Mouse (Mus musculus) urinary bladder, postnatal 10 days (tissue): ENCODE measurements around the gene Miox.

Experiments
- DNase-seq: peaks from one replicate; pipeline ENCODE4 v3.0.0; 2022; ENCODE audit warnings: low spot score

Gene Miox

DNA sequence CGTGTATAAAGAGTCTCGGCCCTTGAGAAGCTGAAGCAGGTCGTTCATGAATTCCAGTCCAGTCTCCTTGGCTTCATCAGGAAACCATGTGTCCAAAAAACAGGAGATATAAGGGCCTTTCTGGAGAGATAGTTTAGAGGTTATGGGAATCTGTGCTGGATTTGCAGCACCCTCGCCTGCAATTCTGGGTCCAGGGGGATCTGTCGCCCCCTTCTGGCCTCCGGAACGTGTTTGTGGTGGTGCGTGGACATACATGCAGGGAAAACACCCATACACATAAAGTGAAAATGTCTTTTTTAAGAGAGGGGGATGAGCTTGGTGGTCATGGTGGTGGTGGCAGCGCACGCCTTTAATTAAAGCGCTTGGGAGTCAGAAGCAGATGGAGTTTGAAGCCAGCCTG, 18.1 kb upstream of the Miox start:
- DNase-seq: no peak

DNA sequence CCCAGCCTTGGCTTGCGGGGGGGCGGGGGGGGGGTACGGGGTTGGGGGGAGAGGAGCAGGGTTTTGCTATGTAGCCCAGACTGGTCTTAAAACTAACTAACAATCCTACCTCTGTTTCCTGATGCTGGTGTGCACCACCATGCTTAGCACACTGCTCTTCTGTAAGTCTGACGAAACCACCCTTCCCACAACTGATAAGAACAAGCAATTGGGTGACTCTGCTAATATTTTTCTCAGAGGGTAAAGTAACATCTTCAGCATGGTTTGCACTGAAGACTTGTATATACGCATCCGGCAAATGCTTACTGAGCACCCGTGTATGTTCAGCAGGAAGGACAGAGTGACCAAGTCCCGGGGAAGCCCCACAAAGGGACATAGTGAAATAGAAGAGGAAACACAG, 12.9 kb upstream of the Miox start:
- DNase-seq: no peak

DNA sequence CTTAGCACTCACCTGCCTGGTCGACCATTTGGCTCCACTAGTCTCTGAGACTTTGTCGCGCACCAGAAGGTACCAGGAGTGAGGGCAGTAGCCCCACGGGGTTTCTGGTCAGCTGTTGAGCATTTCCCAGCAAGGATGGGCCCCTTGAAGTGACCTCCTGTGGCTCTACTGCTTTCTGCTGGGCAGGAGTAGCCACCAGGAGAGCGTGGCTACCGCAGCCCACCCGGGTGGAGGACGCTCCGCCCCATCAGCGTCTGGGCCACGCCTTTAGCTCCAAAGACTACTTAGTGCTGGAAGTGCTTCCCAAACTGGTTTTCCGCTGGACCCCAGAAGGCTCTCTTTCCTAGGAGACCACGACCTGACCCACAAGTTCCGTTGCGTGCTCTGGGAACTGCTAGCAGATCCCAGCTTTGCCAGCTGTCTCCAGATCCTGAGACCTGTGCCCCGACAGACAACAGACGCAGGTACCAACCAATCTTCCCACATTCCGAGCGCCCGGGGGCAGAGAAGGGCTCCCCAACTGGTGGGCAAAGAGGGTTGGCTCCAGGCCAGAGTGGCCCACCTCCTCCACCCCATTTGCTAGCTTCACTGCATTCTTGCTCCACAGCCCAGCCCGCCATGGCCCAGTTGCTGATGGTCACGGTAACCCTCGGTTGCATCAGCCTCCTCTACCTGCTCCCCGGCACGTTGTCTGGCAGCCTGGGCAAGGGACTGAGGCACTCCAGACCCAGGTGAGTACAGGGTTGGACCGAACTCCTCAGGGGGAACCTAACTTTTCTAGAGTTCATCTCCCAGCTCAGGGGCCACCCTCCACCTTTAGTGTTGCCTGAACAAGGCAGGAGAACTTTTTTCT, 11.3 kb upstream of the Miox start, which contains the start of gene Adm2:
TSS of gene Adm2 (plus strand) at position 51 of the 853 bp plus-strand sequence.
- no peak for DNase-seq

DNA sequence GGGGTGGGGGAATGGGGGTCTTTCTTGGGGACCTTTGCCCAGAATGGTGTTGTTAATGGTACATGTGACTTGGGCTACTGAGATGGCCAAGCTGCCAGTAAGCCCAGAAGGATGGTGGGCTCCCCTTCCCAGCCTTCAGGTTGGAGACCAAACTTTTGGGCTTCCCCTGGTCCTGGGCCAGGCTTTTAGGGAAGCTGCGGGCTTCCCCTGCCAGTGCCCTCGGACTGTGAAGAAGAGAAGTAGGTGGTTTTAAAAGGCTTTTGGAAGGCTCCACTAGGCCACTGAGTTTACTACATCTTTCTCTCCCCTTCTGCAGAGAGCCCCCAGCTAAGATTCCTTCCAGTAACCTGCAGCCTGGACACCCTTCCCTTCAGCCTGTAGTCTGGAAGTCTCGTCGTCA, 10.5 kb upstream of the Miox start:
- no peak for DNase-seq

DNA sequence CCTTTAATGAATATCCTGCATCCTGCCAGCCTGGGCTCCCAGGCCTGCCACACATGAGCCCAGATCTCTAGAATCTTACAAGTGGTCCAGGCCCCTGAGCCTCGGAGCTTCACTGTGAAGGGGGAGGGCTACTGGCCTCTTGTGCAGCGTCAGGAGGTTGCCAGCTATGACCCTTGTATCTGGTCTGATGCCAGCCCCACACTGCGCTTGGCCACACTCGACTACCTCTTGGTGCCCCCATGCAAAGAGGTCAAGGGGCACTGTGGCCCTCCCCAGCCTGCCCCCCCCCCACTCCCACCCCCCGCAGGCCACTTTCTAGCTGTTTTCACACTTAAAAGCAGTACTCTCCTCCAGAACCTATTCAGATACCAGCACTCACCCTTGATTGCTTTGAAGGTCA, 7.8 kb upstream of the Miox start:
- no peak for DNase-seq

DNA sequence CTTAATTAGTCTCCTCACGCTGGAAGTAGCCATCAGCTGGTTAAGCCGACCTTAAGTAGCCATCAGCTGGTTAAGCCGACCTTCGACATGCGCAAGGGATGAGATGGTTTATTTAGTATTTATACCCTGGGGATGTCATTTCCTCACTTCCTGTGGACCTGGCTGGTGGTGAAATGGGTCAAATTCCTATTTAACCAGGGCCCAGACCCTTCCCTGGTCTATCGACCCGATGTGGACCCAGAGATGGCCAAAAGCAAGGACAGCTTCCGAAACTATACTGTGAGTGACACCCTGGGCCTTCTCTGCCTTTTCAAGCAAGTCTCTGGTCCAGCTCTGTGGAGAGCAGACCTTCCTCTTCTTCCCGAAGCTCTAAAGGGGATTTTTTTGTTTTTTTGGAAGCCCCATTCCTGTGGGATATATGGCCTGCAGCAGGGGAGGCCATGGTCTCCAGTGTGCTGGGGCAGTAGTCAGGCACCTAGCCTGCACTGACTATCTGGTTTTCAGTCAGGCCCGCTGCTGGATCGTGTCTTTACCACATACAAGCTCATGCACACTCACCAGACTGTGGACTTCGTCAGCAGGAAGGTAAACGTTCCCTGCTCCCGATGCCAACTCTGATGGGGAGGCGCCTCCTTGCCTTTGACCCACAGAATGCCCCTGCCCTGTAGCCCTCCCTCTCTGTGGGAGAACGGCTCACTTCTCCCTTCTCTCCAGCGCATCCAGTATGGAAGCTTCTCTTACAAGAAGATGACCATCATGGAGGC, 758 bp downstream of the Miox start:
- no peak for DNase-seq

DNA sequence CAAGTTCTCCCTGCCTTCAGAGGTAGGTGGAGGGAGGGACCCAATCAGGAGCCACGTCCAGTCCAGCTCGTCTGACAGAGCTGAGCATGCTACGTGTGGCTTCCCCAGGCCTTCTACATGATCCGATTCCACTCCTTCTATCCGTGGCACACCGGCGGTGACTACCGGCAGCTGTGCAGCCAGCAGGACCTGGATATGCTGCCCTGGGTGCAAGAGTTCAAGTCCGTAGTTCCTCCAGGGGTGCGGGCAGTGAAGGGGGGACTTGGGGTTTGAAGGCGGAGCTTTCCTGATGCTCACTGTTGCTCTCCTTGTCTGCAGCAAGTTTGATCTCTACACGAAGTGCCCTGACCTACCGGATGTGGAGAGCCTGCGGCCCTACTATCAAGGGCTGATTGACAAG, 2.2 kb downstream of the Miox start:
- DNase-seq: no peak

DNA sequence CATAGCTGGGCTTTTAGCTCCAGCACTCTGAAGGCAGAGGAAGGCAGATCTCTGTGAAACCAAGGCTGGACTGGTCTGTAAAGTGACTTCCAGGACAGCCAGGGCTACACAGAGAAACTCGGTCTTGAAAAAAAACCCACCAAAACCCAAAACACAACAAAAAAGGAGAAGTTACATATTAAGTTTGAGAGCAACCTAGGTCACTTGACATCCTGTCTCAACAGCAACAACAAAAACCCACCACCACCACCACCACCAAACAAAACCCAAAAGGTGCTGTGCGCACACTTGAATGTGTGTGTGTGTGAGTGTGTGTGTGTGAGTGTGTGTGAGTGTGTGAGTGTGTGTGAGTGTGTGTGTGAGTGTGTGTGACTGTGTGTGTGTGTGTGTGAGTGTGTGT, 5.5 kb downstream of the Miox start:
- DNase-seq: no peak

DNA sequence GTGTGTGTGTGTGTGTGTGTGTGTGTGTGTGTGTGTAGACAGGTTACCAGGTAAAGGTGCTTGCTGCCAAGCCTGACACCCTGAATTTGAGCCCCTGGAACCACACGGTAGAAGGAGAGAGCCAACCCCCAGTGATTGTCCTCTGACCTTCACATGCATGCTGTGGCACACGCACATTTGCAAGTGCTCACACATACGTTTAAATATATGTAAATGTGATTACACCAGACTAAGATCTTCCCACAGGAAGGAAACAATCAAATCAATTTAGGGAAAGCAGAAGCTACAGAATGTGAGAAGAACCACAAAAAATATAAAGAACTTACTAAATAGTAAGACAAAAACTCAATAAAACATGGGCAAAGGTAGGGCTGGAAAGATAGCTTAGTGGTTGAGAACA, 5.9 kb downstream of the Miox start:
- no peak for DNase-seq

DNA sequence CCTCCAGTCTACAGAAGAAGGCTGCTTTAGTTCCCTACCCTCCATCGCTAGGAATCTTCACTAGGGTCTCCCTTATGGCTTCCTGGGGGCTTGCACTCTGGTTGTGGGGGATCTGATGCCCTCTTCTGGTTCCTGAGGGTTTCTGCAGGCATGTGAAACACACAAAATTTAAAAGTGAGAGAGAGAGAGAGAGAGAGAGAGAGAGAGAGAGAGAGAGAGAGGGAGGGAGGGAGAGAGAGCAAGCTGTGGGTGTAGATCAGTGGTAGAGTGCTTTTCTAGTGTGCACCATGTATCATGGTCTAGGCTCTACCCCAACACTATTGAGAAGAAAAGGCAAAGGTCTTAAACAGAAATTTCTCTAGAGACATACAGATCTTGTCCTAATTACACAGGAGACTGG, 7.5 kb downstream of the Miox start:
- DNase-seq: no peak

DNA sequence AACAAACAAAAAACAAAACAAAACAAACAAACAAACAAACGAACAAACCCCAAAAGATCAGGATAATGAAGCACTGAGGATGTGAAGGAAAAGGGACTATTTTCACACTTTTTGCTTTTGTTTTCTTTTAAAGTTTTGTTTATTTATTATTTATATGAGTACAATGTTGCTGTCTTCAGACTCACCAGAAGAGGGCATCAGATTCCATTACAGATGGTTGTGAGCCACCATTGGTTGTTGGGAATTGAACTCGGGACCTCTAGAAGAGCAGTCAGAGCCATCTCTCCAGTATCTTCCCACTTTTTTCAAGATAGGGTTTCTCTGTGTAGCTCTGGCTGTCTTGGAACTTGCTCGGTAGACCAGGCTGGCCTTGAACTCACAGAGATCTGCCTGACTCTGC, 9.1 kb downstream of the Miox start:
- DNase-seq: no peak

DNA sequence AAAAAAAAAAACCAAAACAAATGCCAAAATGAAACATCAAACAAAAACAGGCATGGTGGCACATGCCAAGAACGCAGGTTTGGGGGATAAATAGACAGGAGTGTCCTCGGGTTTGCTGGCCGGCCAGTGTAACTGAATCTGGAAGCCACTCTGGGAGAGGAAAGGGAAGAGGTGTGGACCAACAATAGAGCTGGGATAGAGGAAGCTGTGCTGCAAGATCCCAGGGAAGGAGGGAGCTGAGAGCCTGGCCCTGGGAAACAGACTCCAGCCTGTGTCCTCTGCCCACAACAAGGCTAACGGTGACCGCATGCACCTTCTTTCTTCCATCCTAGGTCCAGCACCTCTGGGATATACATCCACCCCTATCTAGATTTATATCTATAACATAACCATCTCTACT, 16.2 kb downstream of the Miox start:
- DNase-seq: no peak

DNA sequence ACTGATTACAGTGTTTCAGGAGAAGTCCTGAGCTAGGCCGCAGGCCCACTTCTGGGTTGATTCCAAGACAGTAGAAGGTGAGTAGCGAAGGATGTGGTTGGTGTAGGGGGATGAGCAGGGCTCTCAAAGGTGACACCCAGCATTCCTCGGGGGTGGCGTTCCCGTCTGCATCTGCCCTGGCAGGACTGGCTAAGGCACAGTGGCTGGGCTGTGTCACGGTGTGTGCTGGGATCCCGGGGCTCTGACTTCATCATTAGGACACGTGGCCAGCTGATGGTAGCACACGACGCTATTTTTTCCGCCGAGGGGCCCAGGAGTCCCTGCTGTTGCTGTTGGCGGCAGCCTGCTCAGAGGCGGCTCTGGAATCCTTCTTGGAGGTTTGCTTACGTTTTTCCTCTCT, 17.1 kb downstream of the Miox start:
- DNase-seq: no peak

DNA sequence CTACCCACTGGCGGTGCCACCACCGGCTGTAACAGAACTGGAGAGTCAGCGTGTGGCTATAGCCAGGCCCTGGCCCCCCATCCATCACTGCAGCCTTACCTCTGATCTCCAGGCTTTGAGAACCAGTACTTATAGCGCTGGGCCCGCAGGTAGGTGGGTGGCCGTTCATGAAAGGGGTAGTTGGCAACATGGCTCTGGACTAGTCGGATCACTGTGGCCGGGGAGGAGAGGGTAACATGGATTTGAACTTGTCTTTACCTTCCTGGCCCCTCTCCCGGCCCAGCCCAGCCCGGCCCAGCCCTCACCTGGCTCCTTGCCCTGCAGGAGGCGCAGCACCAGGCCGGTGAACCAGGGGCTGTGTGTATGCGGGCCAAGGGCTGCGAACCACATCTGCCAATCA, 17.9 kb downstream of the Miox start:
- DNase-seq: no peak

DNA sequence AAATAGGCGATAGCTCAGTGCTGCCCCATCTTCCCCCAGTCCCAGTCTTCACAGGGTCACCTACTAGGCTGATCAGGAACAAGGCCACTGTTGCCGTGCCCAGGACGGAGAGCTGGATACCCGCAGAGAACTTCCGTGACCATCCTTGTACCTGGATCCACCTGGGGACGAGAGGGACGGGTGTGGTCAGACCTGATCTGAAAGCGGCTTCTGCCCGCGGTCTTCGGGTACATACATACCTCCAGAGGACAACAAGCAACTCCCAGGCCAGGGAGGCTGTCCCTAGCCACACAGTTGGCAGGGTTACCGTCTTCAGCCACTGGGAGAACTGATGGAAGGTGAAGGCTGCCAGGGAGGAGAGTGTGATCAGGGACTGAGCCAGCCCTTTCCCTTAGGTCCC, 18.6 kb downstream of the Miox start:
- no peak for DNase-seq

DNA sequence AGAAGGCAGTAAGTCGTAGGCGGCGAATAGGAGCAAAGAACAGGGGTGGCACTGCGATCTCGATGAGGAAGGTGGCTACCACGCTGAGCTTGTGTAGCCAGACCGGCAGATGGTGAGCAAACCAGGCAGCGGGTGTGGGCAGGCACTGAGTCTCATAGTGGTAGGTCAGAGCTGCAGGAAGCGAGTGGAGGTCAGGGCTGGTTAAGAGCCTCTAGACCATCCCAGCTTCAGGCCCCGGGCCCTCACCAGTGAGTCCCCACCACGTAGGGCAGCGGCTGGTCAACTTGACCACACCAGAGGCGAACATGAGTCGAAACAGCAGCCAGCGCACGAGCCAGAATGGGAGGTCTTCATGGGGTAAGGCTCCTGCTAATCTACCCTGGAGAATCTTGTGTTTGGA, 19.6 kb downstream of the Miox start:
- no peak for DNase-seq

DNA sequence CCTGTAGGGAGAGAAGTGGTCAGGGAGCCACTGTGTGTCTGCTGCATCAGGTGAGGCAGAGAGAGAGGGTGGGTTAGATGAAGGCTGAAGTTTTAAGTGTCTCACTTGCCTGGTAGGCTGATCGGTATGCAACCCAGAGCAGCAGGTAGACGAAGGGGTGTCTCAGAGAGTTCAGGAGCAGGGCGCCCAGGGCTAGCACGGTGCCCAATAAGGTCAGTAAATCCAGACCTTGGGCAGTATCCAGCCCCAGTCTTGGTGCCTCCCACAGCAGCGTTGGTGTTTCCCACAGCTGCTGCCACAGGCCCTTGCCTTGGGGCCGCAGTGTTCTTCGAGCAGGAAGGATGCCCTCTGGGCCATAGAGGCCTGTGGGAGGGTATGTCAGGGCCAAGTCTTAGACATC, 20.3 kb downstream of the Miox start:
- DNase-seq: no peak

DNA sequence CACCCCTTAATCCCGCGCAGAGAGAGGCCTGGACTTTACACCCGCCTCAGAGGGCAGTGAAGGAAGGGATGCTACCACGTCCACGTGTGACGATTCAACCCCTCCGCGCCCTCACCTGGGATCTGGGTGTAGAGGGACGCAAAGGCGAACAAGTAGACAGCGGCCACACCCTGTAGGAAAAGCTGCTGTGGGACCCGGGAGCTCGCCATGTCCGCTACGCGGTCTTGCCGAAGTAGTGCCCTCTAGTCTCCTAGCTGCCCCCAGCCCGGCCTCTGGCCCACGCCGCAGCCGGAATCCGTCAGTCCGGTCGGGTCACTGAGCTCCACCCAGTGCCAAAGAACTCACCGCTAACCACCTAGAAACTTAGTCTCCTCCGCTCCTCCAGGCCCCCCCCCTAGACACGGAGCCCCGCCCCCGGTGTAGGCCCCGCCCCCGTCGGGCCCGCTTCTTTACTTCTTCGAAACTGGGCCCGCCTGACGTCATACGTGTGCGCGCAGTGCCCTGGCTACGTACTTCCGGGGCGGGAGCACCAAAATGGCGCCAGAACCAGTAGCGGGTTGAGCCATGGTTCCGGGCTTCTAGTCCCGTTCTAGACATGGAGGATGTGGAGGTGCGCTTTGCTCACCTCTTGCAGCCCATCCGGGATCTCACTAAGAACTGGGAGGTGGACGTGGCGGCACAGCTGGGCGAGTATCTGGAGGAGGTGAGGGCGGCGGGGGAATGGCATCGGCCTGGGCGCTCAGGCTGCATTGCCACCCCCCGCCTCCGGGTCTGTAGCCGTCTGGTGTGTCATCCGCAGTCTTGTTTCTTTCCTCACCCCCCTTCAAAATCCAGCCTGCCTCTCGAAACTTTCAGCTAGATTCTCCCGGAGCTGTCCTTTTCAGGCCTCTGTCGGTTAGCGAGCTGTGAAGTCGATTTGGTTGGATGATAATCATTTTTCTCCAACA, 21.3 kb downstream of the Miox start, which contains the start of the genes Lmf2 and Ncaph2:
TSS of gene Lmf2 (minus strand) at position 419 of the 947 bp plus-strand sequence.
TSS of gene Ncaph2 (plus strand) at position 479 of the 947 bp plus-strand sequence.
- peak; percentile 80 for DNase-seq

DNA sequence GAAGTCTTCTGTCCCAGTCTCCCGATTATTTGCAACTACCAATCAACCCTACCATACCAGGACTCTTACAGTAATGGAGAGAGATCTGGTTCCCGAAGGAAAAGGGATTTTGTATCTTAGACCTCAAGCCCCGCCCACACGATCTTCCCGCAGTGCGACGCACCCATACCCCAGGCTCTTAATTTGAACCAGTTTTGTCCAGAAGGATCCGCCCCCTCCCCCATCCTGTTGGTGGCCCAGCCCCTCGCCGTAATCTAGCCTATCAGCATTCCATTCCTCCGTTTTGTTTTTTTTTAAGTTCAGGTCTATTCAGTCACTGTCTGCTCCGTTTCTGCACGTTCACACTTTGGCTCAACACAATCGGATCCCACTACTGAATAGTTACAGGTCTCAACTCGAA, 22.2 kb downstream of the Miox start:
- no peak for DNase-seq

DNA sequence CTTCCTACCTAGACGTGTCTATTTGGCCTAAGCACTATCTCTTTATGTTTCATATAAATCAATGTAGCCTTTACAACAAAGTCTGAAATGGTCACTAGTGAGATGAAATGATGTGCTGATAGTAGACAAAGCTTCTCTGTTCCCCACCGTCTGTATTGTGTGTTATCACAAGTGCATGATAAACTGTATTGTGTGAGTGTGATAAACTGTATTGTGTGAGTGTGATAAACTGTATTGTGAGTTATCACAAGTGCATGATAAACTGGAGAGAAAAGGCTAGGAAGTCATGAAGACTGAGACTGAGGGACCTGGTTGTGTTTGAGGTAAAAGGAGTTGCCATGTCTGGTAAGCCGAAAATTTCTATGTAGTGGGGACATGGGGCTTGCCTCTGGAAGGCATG, 24.6 kb downstream of the Miox start:
- DNase-seq: no peak

DNA sequence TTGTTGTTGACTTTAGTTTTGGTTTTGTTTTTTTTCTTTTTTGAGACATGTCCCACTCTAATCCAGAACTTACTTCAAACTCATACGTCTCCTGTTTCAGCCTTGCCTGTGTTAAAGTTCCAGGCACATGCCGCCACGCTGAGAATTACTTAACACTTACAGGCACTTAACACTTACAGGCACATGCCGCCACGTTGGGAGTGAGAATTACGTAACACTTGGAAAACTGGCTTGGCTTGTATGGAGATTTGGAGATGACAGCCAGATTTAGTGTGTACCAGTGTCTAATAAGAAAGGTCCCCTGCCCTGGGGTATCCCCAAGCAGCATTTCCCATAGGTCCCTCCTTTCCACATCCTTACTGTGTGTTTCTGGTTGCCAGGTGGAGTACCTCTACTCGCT, 28.9 kb downstream of the Miox start:
- DNase-seq: no peak

DNA sequence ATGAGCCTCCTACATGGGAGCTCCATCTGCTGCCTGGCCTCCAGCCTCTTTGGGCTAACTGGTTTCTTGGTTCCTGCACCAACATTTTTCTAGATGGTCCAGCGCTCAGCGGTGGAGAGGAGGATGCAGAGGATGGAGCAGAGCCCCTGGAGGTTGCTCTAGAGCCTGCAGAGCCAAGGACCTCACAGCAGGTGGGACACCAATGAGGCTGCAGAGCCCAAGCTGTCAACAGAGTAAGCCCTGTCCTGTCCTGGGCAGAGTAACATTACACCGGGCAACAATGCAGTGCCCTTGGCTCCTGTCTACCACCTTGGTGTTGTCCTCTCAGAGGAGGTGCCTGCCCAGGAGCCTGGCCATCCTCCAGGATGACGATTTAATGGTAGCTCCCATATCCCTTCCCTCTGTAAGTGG, 30.9 kb downstream of the Miox start:
- DNase-seq: no peak
